11 mouse cellular contexts compared by ENCODE assay signal in genomic region chr10:17653325-17653724, GRCm38 (mm10).
DNase-seq lines count a peak whose midpoint lies in the region; ATAC-seq and TF ChIP-seq lines count a peak whose summit lies in the region.
"Had no signal": no experiment of that assay in that cellular context is flagged by ENCODE, and none has a peak within 500 bp of the region (broad histone marks: within the 10 kb centered on the region; RNA-seq: fewer than 3 reads in every experiment).

No protein-coding gene starts in this region.

- no peak overlapping the region for H3K27ac ChIP-seq in midbrain, embryonic 12.5 days (replicated peaks)
- no peak overlapping the region for H3K27ac ChIP-seq in midbrain, embryonic 15.5 days
- peak overlapping the region; percentile 73 for H3K27ac ChIP-seq in intestine, postnatal 0 days (ENCODE audit: low read depth, low read length)
- H3K27ac ChIP-seq in small intestine, adult 2 months (ENCODE audit: insufficient read depth, low read depth, low read length) = peak overlapping the region; percentile 95
- H3K27ac ChIP-seq: heart, embryonic 13.5 days; hindbrain, postnatal 0 days; macrophage had no signal

- TF ChIP-seq CTCF in brain, embryonic 14.5 days (IDR thresholded peaks at IDR 0.05; ENCODE audit: borderline replicate concordance, extremely low read depth, insufficient read depth, insufficient read length) = no peak
- TF ChIP-seq CTCF in intestine, postnatal 0 days (IDR thresholded peaks at IDR 0.05; ENCODE audit: low read depth) = no peak
- TF ChIP-seq CTCF in small intestine, adult 2 months (IDR thresholded peaks at IDR 0.05; ENCODE audit: extremely low read depth, insufficient read length, insufficient replicate concordance, low read depth, low read length) = no peak

- no peak overlapping the region for H3K4me2 ChIP-seq in midbrain, embryonic 12.5 days (replicated peaks)
- H3K4me2 ChIP-seq in midbrain, embryonic 15.5 days = no peak overlapping the region
- no peak overlapping the region for H3K4me2 ChIP-seq in intestine, postnatal 0 days (replicated peaks; ENCODE audit: low read depth)
- H3K4me2 ChIP-seq: heart, embryonic 13.5 days had no signal

- H3K4me1 ChIP-seq in midbrain, embryonic 12.5 days = peaks cover 22% of the 10 kb centered on the region
- no peaks in the 10 kb centered on the region for H3K4me1 ChIP-seq in midbrain, embryonic 15.5 days
- no peaks in the 10 kb centered on the region; the same call in 1 of the 2 replicates for H3K4me1 ChIP-seq in intestine, postnatal 0 days (replicated peaks; ENCODE audit: control insufficient read depth, insufficient read depth, low read length)
- H3K4me1 ChIP-seq in small intestine, adult 2 months (ENCODE audit: control insufficient read depth, insufficient read depth, insufficient read length, low read length) = peaks cover 21% of the 10 kb centered on the region

- no peak for TF ChIP-seq POLR2A in brain, embryonic 14.5 days (IDR thresholded peaks at IDR 0.05; ENCODE audit: borderline replicate concordance, extremely low read depth, insufficient read depth, insufficient read length, poor library complexity, severe bottlenecking)
- no peak for TF ChIP-seq POLR2A in small intestine, adult 2 months (IDR thresholded peaks at IDR 0.05; ENCODE audit: low read depth, low read length)

- no peak overlapping the region for H3K9ac ChIP-seq in midbrain, embryonic 12.5 days (replicated peaks)
- H3K9ac ChIP-seq in midbrain, embryonic 15.5 days = no peak overlapping the region
- no peak overlapping the region for H3K9ac ChIP-seq in intestine, postnatal 0 days (ENCODE audit: low read depth, low read length)
- H3K9ac ChIP-seq: heart, embryonic 13.5 days had no signal

- peak; percentile 63 for DNase-seq in brain, embryonic 14.5 days (ENCODE audit: low read depth)
- no peak for DNase-seq in thymus, postnatal 36 days
- no peak for DNase-seq in urinary bladder, postnatal 4 days (ENCODE audit: low spot score in 2 of 2)
- DNase-seq: spleen, adult 18-20 months had no signal

- peak; percentile 47; the same call in 1 of the 2 replicates for ATAC-seq in midbrain, embryonic 12.5 days (ENCODE audit: low FRiP score, low read depth)
- ATAC-seq in midbrain, embryonic 15.5 days (replicated peaks) = no peak
- ATAC-seq in intestine, postnatal 0 days = peak; percentile 64
- ATAC-seq: hindbrain, postnatal 0 days had no signal

- H3K36me3 ChIP-seq in midbrain, embryonic 12.5 days = no peaks in the 10 kb centered on the region
- H3K36me3 ChIP-seq in midbrain, embryonic 15.5 days (replicated peaks) = no peaks in the 10 kb centered on the region
- no peaks in the 10 kb centered on the region for H3K36me3 ChIP-seq in intestine, postnatal 0 days (ENCODE audit: control insufficient read depth, insufficient read depth)
- no peaks in the 10 kb centered on the region for H3K36me3 ChIP-seq in small intestine, adult 2 months (ENCODE audit: control insufficient read depth, insufficient read depth, low read length)
- H3K36me3 ChIP-seq: heart, embryonic 13.5 days had no signal

- H3K27me3 ChIP-seq in midbrain, embryonic 12.5 days = no peaks in the 10 kb centered on the region
- no peaks in the 10 kb centered on the region for H3K27me3 ChIP-seq in midbrain, embryonic 15.5 days (replicated peaks)
- H3K27me3 ChIP-seq in intestine, postnatal 0 days (replicated peaks; ENCODE audit: control insufficient read depth, insufficient read depth, low read length) = no peaks in the 10 kb centered on the region
- H3K27me3 ChIP-seq in small intestine, adult 2 months (ENCODE audit: control insufficient read depth, insufficient read depth, low read length) = no peaks in the 10 kb centered on the region
- H3K27me3 ChIP-seq: heart, embryonic 13.5 days had no signal

- no peaks in the 10 kb centered on the region for H3K9me3 ChIP-seq in midbrain, embryonic 12.5 days
- H3K9me3 ChIP-seq in midbrain, embryonic 15.5 days = no peaks in the 10 kb centered on the region
- no peaks in the 10 kb centered on the region for H3K9me3 ChIP-seq in intestine, postnatal 0 days (ENCODE audit: control insufficient read depth)
- H3K9me3 ChIP-seq: heart, embryonic 13.5 days had no signal

- WGBS in midbrain, embryonic 12.5 days = 43% methylated on average over 6 of the region's 6 CpGs
- WGBS in midbrain, embryonic 15.5 days = 45% methylated on average over 6 of the region's 6 CpGs
- 29% methylated on average over 6 of the region's 6 CpGs for WGBS in intestine, postnatal 0 days
- 24% methylated on average over 6 of the region's 6 CpGs for WGBS in small intestine, adult 2 months

- no peak overlapping the region for H3K4me3 ChIP-seq in midbrain, embryonic 12.5 days
- no peak overlapping the region for H3K4me3 ChIP-seq in midbrain, embryonic 15.5 days
- no peak overlapping the region for H3K4me3 ChIP-seq in intestine, postnatal 0 days (ENCODE audit: low read depth, low read length)
- no peak overlapping the region for H3K4me3 ChIP-seq in small intestine, adult 2 months (ENCODE audit: low read depth, low read length)
- H3K4me3 ChIP-seq: heart, embryonic 13.5 days had no signal

Comparison
In these comparisons a context has a peak if more than half of its experiments do, and no peak if none do; other contexts are left out.
1. H3K27ac ChIP-seq: peak in intestine, postnatal 0 days (single experiment) and small intestine, adult 2 months (single experiment); none in midbrain, embryonic 12.5 days (single experiment) and midbrain, embryonic 15.5 days (single experiment).